Mouse (Mus musculus) bone marrow, adult 2 months (tissue): ENCODE results near the gene Apobec2.

Experiments
- CTCF ChIP-seq: fragments of 200-500 bp; IDR thresholded peaks from 2 replicates; pipeline ENCODE4 v1.5.1; 2011; ENCODE audit warnings: low read length, control low read depth; ENCODE audit not compliant: control insufficient read depth, insufficient read depth
- POLR2A ChIP-seq: fragments of 200-500 bp; IDR thresholded peaks from 2 replicates; pipeline ENCODE4 v1.6.1; 2011; ENCODE audit warnings: low read depth, mild to moderate bottlenecking, control low read depth, low read length, borderline replicate concordance; ENCODE audit not compliant: control insufficient read depth

GRCm38 (mm10) chr17:48407910-48408525, 24.7 kb downstream of the Apobec2 start:
- TF ChIP-seq CTCF (no peak), POLR2A (no peak)
